Mouse (Mus musculus): Measurements from ENCODE around the gene Klk9.

DNA sequence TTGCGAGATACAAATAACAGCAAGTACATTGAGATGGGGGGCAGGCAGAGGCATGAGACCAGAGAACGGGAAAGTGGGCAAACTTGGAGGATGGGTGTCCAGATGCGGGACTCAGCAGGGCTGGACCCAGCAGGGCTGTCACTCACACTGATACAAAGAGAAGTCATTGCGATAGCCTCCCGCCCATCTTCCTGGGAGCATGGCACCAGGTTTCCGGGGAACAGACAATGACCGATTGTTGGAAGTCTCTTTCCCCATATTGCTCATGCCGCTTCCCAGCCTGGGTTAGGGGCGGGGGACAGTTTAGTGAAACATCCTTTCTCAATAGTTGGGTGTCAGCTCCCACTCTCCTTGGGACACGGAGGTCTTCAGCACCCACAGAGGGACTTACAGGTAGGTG lies 32.5 kb downstream of the Klk9 start, which contains the start of gene Klk6:
- TF ChIP-seq POLR2A (IDR thresholded peaks at IDR 0.05; ENCODE audit: insufficient read length, low read depth) (no peak), USF1 (IDR thresholded peaks at IDR 0.05; ENCODE audit: low read depth) (no peak), SRF (IDR thresholded peaks at IDR 0.05; ENCODE audit: control insufficient read depth, insufficient read length, low read depth) (no peak), POLR2AphosphoS2 (IDR thresholded peaks at IDR 0.05; ENCODE audit: insufficient read length, low read depth) (no peak), MAX (IDR thresholded peaks at IDR 0.05; ENCODE audit: low read depth) (no peak), TCF12 (IDR thresholded peaks at IDR 0.05; ENCODE audit: insufficient read depth, poor library complexity, severe bottlenecking) (no peak), CEBPB (IDR thresholded peaks at IDR 0.05; ENCODE audit: insufficient read depth, poor library complexity, severe bottlenecking) (no peak)

Data from myocyte (in vitro differentiated cells).